Mouse (Mus musculus) bone marrow macrophage, adult 2 months (primary cell): ENCODE data around the gene E430018J23Rik.

Source experiments
- CTCF ChIP-seq: IDR thresholded peaks from 2 replicates; pipeline ENCODE4 v1.5.1; 2012; ENCODE audit warnings: low read depth, mild to moderate bottlenecking, low read length, moderate library complexity
- POLR2A ChIP-seq: IDR thresholded peaks from 2 replicates; pipeline ENCODE4 v1.6.1; 2012; ENCODE audit warnings: mild to moderate bottlenecking, low read depth, low read length, borderline replicate concordance

GRCm38 (mm10) chr7:127425911-127426310, 32.5 kb upstream of the E430018J23Rik start:
- TF ChIP-seq POLR2A (no peak), CTCF (no peak)
